Mouse (Mus musculus): ENCODE measurements around the gene Chchd3. TPM values are rescaled to one million over a fixed set of nuclear protein-coding genes. Genes with fewer than 3 reads are reported as not detected.

Chchd3 gene
- 176 and 182 TPM in 2 replicates for polyA plus RNA-seq (2014; fragmentation: Nextera tagmentation; extraction: Ambion mirVana)

- no peaks in the 10 kb centered on the region for H3K9me3 ChIP-seq (replicated peaks; ENCODE audit: control insufficient read depth, low read length)
- H3K9ac ChIP-seq (ENCODE audit: low read depth, low read length) = peak within 1 kb of the TSS; percentile 90
- H3K36me3 ChIP-seq (ENCODE audit: control insufficient read depth, insufficient read depth, low read length) = peaks cover 2% of the 10 kb centered on the region
- H3K4me3 ChIP-seq (ENCODE audit: low read depth, low read length) = peak within 1 kb of the TSS; percentile 94
- peak within 1 kb of the TSS; percentile 71; the same call in 1 of the 2 replicates for H3K27ac ChIP-seq (ENCODE audit: low read depth, low read length)
- peaks cover 8% of the 10 kb centered on the region for H3K4me1 ChIP-seq (ENCODE audit: control insufficient read depth, insufficient read depth, low read length)
- peak; percentile 99 for ATAC-seq (replicated peaks; ENCODE audit: insufficient number of reproducible peaks, low FRiP score, low TSS enrichment)
- WGBS (ENCODE audit: insufficient replicate concordance) = under 1% methylated on average over 50 of the region's 50 CpGs
- H3K27me3 ChIP-seq (ENCODE audit: control insufficient read depth, insufficient read depth, low read length) = no peaks in the 10 kb centered on the region
- peak within 1 kb of the TSS; percentile 80 for H3K4me2 ChIP-seq
Measured at GRCm38 (mm10) chr6:33059735-33060576, at the start of gene Chchd3. Chchd3 (minus strand) TSS chr6:33060260.

GRCm38 (mm10) chr6:33104661-33105060 lies 44.6 kb upstream of the Chchd3 start:
- ATAC-seq (replicated peaks; ENCODE audit: insufficient number of reproducible peaks, low FRiP score, low TSS enrichment) = no peak
- H3K4me1 ChIP-seq (ENCODE audit: control insufficient read depth, insufficient read depth, low read length) = no peaks in the 10 kb centered on the region
- H3K9me3 ChIP-seq (replicated peaks; ENCODE audit: control insufficient read depth, low read length) = no peaks in the 10 kb centered on the region
- no peak overlapping the region for H3K27ac ChIP-seq (ENCODE audit: low read depth, low read length)
- H3K4me3 ChIP-seq (ENCODE audit: low read depth, low read length) = no peak overlapping the region
- no peaks in the 10 kb centered on the region for H3K36me3 ChIP-seq (ENCODE audit: control insufficient read depth, insufficient read depth, low read length)
- H3K4me2 ChIP-seq = no peak overlapping the region
- H3K27me3 ChIP-seq (ENCODE audit: control insufficient read depth, insufficient read depth, low read length) = no peaks in the 10 kb centered on the region
- H3K9ac ChIP-seq (ENCODE audit: low read depth, low read length) = no peak overlapping the region
- 75% methylated on average over 6 of the region's 6 CpGs for WGBS (ENCODE audit: insufficient replicate concordance)

- Histone ChIP-seq H3K9me3 (replicated peaks; ENCODE audit: control insufficient read depth, low read length) (no peaks in the 10 kb centered on the region), H3K27me3 (ENCODE audit: control insufficient read depth, insufficient read depth, low read length) (no peaks in the 10 kb centered on the region), H3K36me3 (ENCODE audit: control insufficient read depth, insufficient read depth, low read length) (no peaks in the 10 kb centered on the region), H3K4me2 (no peak overlapping the region), H3K27ac (ENCODE audit: low read depth, low read length) (no peak overlapping the region), H3K9ac (ENCODE audit: low read depth, low read length) (no peak overlapping the region), H3K4me3 (ENCODE audit: low read depth, low read length) (no peak overlapping the region), H3K4me1 (ENCODE audit: control insufficient read depth, insufficient read depth, low read length) (no peaks in the 10 kb centered on the region)
- 77% methylated on average over 4 of the region's 4 CpGs for WGBS (ENCODE audit: insufficient replicate concordance)
- ATAC-seq (replicated peaks; ENCODE audit: insufficient number of reproducible peaks, low FRiP score, low TSS enrichment) = no peak
Measured at GRCm38 (mm10) chr6:33098903-33099302, 38.8 kb upstream of the Chchd3 start.

- no peak overlapping the region for H3K27ac ChIP-seq (ENCODE audit: low read depth, low read length)
- H3K36me3 ChIP-seq (ENCODE audit: control insufficient read depth, insufficient read depth, low read length) = no peaks in the 10 kb centered on the region
- H3K4me3 ChIP-seq (ENCODE audit: low read depth, low read length) = no peak overlapping the region
- ATAC-seq (replicated peaks; ENCODE audit: insufficient number of reproducible peaks, low FRiP score, low TSS enrichment) = no peak
- H3K9me3 ChIP-seq (replicated peaks; ENCODE audit: control insufficient read depth, low read length) = no peaks in the 10 kb centered on the region
- 60% methylated on average over 8 of the region's 8 CpGs for WGBS (ENCODE audit: insufficient replicate concordance)
- H3K4me2 ChIP-seq = no peak overlapping the region
- no peak overlapping the region for H3K9ac ChIP-seq (ENCODE audit: low read depth, low read length)
- H3K27me3 ChIP-seq (ENCODE audit: control insufficient read depth, insufficient read depth, low read length) = no peaks in the 10 kb centered on the region
- no peaks in the 10 kb centered on the region for H3K4me1 ChIP-seq (ENCODE audit: control insufficient read depth, insufficient read depth, low read length)
Measured at GRCm38 (mm10) chr6:33094671-33095233, 34.7 kb upstream of the Chchd3 start.

DNA sequence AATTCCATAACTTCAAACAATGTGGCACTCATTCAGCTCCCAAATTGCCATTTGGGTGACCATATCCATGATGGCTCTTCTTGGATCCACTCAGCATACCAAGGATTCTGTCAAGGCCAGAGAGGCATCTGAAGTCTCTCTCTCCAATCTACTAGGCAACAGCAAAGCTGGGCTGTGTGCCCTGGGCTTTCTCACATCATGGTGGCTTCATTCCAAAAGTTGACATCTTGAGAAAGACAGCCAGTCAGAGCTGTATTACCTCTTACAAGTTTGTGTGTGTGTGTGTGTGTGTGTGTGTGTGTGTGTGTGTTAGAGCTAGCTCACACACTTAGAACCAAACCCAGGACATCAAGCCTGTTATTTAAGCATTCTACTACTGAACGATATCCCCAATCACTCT lies 20.1 kb upstream of the Chchd3 start:
- no peak overlapping the region for H3K4me3 ChIP-seq (ENCODE audit: low read depth, low read length)

DNA sequence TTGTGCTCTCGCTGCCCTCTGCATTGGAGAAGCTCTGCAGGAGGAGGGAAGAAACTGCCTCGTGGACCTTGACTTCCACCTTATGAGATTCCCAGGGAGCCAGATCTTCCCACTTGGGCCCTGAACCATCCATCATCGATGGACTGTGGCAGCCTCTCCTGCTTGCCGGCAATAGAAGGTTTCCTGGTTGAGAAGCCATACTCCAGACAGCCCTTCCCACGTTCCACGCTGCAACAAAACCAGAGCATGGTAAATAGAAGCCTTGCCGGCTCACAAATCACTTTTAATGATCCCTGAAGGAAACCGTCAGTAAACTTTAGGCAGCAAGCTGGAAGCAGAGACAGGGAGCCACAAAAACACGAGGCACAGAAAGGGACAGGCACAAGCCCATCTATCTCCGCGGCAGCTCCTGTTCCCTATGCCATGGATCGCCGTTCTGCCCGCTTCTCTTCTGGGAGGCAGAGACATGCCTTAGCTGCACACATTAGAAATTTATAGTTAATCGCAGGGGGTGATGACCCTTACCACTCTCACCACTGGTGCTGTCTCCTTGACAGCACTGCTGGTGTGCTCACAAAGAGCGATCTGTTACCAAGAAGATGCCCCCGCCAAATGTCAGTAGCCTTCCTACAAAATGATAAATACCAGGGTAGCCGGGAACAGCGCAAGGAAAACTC lies 18.3 kb upstream of the Chchd3 start:
- Histone ChIP-seq H3K9ac (ENCODE audit: low read depth, low read length) (no peak overlapping the region), H3K27me3 (ENCODE audit: control insufficient read depth, insufficient read depth, low read length) (no peaks in the 10 kb centered on the region), H3K4me1 (ENCODE audit: control insufficient read depth, insufficient read depth, low read length) (no peaks in the 10 kb centered on the region), H3K36me3 (ENCODE audit: control insufficient read depth, insufficient read depth, low read length) (no peaks in the 10 kb centered on the region), H3K4me3 (ENCODE audit: low read depth, low read length) (no peak overlapping the region), H3K9me3 (replicated peaks; ENCODE audit: control insufficient read depth, low read length) (no peaks in the 10 kb centered on the region), H3K4me2 (no peak overlapping the region), H3K27ac (ENCODE audit: low read depth, low read length) (no peak overlapping the region)
- WGBS (ENCODE audit: insufficient replicate concordance) = 74% methylated on average over 19 of the region's 19 CpGs
- no peak for ATAC-seq (replicated peaks; ENCODE audit: insufficient number of reproducible peaks, low FRiP score, low TSS enrichment)

More for the DNA sequence above, 20.1 kb upstream of the Chchd3 start:
- no peaks in the 10 kb centered on the region for H3K9me3 ChIP-seq (replicated peaks; ENCODE audit: control insufficient read depth, low read length)
- H3K27me3 ChIP-seq (ENCODE audit: control insufficient read depth, insufficient read depth, low read length) = no peaks in the 10 kb centered on the region
- no peaks in the 10 kb centered on the region for H3K4me1 ChIP-seq (ENCODE audit: control insufficient read depth, insufficient read depth, low read length)
- 93% methylated on average over 1 of the region's 1 CpGs for WGBS (ENCODE audit: insufficient replicate concordance)
- H3K27ac ChIP-seq (ENCODE audit: low read depth, low read length) = no peak overlapping the region
- no peaks in the 10 kb centered on the region for H3K36me3 ChIP-seq (ENCODE audit: control insufficient read depth, insufficient read depth, low read length)
- no peak overlapping the region for H3K9ac ChIP-seq (ENCODE audit: low read depth, low read length)
- no peak overlapping the region for H3K4me2 ChIP-seq
- ATAC-seq (replicated peaks; ENCODE audit: insufficient number of reproducible peaks, low FRiP score, low TSS enrichment) = no peak

- ATAC-seq (replicated peaks; ENCODE audit: insufficient number of reproducible peaks, low FRiP score, low TSS enrichment) = no peak
- 72% methylated on average over 4 of the region's 4 CpGs for WGBS (ENCODE audit: insufficient replicate concordance)
Measured at GRCm38 (mm10) chr6:33066462-33066861, 6.4 kb upstream of the Chchd3 start.

DNA sequence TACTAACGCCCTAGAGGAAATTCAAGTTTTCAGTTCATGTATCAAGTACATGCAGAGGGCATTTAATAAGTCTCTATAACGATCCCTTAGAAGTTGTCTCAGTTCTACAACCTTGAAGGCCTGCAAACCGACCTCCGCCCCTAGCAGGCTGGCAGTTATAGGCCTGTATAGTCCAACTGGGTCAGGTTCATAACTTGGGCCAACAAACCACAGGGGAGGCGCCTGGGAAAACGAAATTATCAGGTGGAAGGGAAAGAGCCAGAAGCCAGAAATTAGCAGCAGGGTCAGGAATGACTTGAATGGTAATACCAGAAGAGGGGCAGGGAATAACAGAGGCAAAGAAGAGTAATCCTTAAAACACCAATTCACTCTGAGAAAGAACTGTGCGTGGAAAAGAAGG lies 784 bp downstream of the Chchd3 start:
- Histone ChIP-seq H3K9me3 (replicated peaks; ENCODE audit: control insufficient read depth, low read length) (no peaks in the 10 kb centered on the region), H3K9ac (ENCODE audit: low read depth, low read length) (peak overlapping the region; percentile 90), H3K27me3 (ENCODE audit: control insufficient read depth, insufficient read depth, low read length) (no peaks in the 10 kb centered on the region), H3K4me1 (ENCODE audit: control insufficient read depth, insufficient read depth, low read length) (peaks cover 8% of the 10 kb centered on the region), H3K36me3 (ENCODE audit: control insufficient read depth, insufficient read depth, low read length) (peaks cover 8% of the 10 kb centered on the region), H3K4me3 (ENCODE audit: low read depth, low read length) (peak overlapping the region; percentile 94), H3K27ac (ENCODE audit: low read depth, low read length) (peak overlapping the region; percentile 71; the same call in 1 of the 2 replicates), H3K4me2 (peak overlapping the region; percentile 80)
- WGBS (ENCODE audit: insufficient replicate concordance) = 26% methylated on average over 7 of the region's 7 CpGs
- no peak for ATAC-seq (replicated peaks; ENCODE audit: insufficient number of reproducible peaks, low FRiP score, low TSS enrichment)

More at GRCm38 (mm10) chr6:33066462-33066861, 6.4 kb upstream of the Chchd3 start:
- Histone ChIP-seq H3K27ac (ENCODE audit: low read depth, low read length) (no peak overlapping the region), H3K4me3 (ENCODE audit: low read depth, low read length) (no peak overlapping the region), H3K4me1 (ENCODE audit: control insufficient read depth, insufficient read depth, low read length) (no peaks in the 10 kb centered on the region), H3K4me2 (no peak overlapping the region), H3K27me3 (ENCODE audit: control insufficient read depth, insufficient read depth, low read length) (no peaks in the 10 kb centered on the region), H3K9me3 (replicated peaks; ENCODE audit: control insufficient read depth, low read length) (no peaks in the 10 kb centered on the region), H3K9ac (ENCODE audit: low read depth, low read length) (no peak overlapping the region), H3K36me3 (ENCODE audit: control insufficient read depth, insufficient read depth, low read length) (no peaks in the 10 kb centered on the region)
